Mouse (Mus musculus): ENCODE results near the gene Gcnt2. TPM values are rescaled to one million over a fixed set of nuclear protein-coding genes. Genes with fewer than 3 reads are reported as not detected.

The Gcnt2 gene
- polyA plus RNA-seq, 1 experiment, result 4.2 TPM

- no peak for DNase-seq (ENCODE audit: low read depth)
- TF ChIP-seq CTCF (IDR thresholded peaks at IDR 0.05; ENCODE audit: borderline replicate concordance, extremely low read depth, insufficient read depth, insufficient read length) (no peak), POLR2A (IDR thresholded peaks at IDR 0.05; ENCODE audit: borderline replicate concordance, extremely low read depth, insufficient read depth, insufficient read length, poor library complexity, severe bottlenecking) (no peak)
Measured at GRCm38 (mm10) chr13:40908044-40908443, 48.5 kb downstream of the Gcnt2 start.

GRCm38 (mm10) chr13:40909060-40909459, 49.5 kb downstream of the Gcnt2 start:
- TF ChIP-seq POLR2A (IDR thresholded peaks at IDR 0.05; ENCODE audit: borderline replicate concordance, extremely low read depth, insufficient read depth, insufficient read length, poor library complexity, severe bottlenecking) (no peak), CTCF (IDR thresholded peaks at IDR 0.05; ENCODE audit: borderline replicate concordance, extremely low read depth, insufficient read depth, insufficient read length) (no peak)
- DNase-seq (ENCODE audit: low read depth), result no peak

- TF ChIP-seq CTCF (IDR thresholded peaks at IDR 0.05; ENCODE audit: borderline replicate concordance, extremely low read depth, insufficient read depth, insufficient read length), result no peak
- no peak for TF ChIP-seq POLR2A (IDR thresholded peaks at IDR 0.05; ENCODE audit: borderline replicate concordance, extremely low read depth, insufficient read depth, insufficient read length, poor library complexity, severe bottlenecking)
- DNase-seq (ENCODE audit: low read depth), result no peak
Measured at GRCm38 (mm10) chr13:40910047-40910446, 50.5 kb downstream of the Gcnt2 start.

- DNase-seq (ENCODE audit: low read depth), result no peak
- TF ChIP-seq POLR2A (IDR thresholded peaks at IDR 0.05; ENCODE audit: borderline replicate concordance, extremely low read depth, insufficient read depth, insufficient read length, poor library complexity, severe bottlenecking) (no peak), CTCF (IDR thresholded peaks at IDR 0.05; ENCODE audit: borderline replicate concordance, extremely low read depth, insufficient read depth, insufficient read length) (no peak)
Measured at GRCm38 (mm10) chr13:40911951-40912350, 52.4 kb downstream of the Gcnt2 start.

- TF ChIP-seq CTCF (IDR thresholded peaks at IDR 0.05; ENCODE audit: borderline replicate concordance, extremely low read depth, insufficient read depth, insufficient read length) (no peak), POLR2A (IDR thresholded peaks at IDR 0.05; ENCODE audit: borderline replicate concordance, extremely low read depth, insufficient read depth, insufficient read length, poor library complexity, severe bottlenecking) (no peak)
- DNase-seq (ENCODE audit: low read depth), result no peak
Measured at GRCm38 (mm10) chr13:40913395-40914018, 54.0 kb downstream of the Gcnt2 start.

- no peak for DNase-seq (ENCODE audit: low read depth)
- no peak for TF ChIP-seq POLR2A (IDR thresholded peaks at IDR 0.05; ENCODE audit: borderline replicate concordance, extremely low read depth, insufficient read depth, insufficient read length, poor library complexity, severe bottlenecking)
- TF ChIP-seq CTCF (IDR thresholded peaks at IDR 0.05; ENCODE audit: borderline replicate concordance, extremely low read depth, insufficient read depth, insufficient read length), result no peak
Measured at GRCm38 (mm10) chr13:40914053-40914585, 54.6 kb downstream of the Gcnt2 start.

- DNase-seq (ENCODE audit: low read depth), result peak; percentile 46
- TF ChIP-seq CTCF (IDR thresholded peaks at IDR 0.05; ENCODE audit: borderline replicate concordance, extremely low read depth, insufficient read depth, insufficient read length), result no peak
- TF ChIP-seq POLR2A (IDR thresholded peaks at IDR 0.05; ENCODE audit: borderline replicate concordance, extremely low read depth, insufficient read depth, insufficient read length, poor library complexity, severe bottlenecking), result no peak
Measured at GRCm38 (mm10) chr13:40916321-40917160, 57.0 kb downstream of the Gcnt2 start.

- TF ChIP-seq CTCF (IDR thresholded peaks at IDR 0.05; ENCODE audit: borderline replicate concordance, extremely low read depth, insufficient read depth, insufficient read length), result no peak
- no peak for TF ChIP-seq POLR2A (IDR thresholded peaks at IDR 0.05; ENCODE audit: borderline replicate concordance, extremely low read depth, insufficient read depth, insufficient read length, poor library complexity, severe bottlenecking)
- peak; percentile 86 for DNase-seq (ENCODE audit: low read depth)
Measured at GRCm38 (mm10) chr13:40917161-40918091, 57.9 kb downstream of the Gcnt2 start.

- DNase-seq (ENCODE audit: low read depth), result peak; percentile 17
Measured at GRCm38 (mm10) chr13:40921326-40922059, 61.9 kb downstream of the Gcnt2 start.

GRCm38 (mm10) chr13:40922311-40922877, 62.8 kb downstream of the Gcnt2 start:
- no peak for DNase-seq (ENCODE audit: low read depth)
- no peak for TF ChIP-seq CTCF (IDR thresholded peaks at IDR 0.05; ENCODE audit: borderline replicate concordance, extremely low read depth, insufficient read depth, insufficient read length)
- TF ChIP-seq POLR2A (IDR thresholded peaks at IDR 0.05; ENCODE audit: borderline replicate concordance, extremely low read depth, insufficient read depth, insufficient read length, poor library complexity, severe bottlenecking), result no peak

More at GRCm38 (mm10) chr13:40921326-40922059, 61.9 kb downstream of the Gcnt2 start:
- TF ChIP-seq CTCF (IDR thresholded peaks at IDR 0.05; ENCODE audit: borderline replicate concordance, extremely low read depth, insufficient read depth, insufficient read length) (no peak), POLR2A (IDR thresholded peaks at IDR 0.05; ENCODE audit: borderline replicate concordance, extremely low read depth, insufficient read depth, insufficient read length, poor library complexity, severe bottlenecking) (no peak)

All from brain, embryonic 14.5 days (tissue).